Mouse (Mus musculus) cerebellum, postnatal 10 days (tissue): ENCODE measurements at regions not wholly inside any gene's neighbourhood (a gene's known extent, or its start where the extent isn't known, plus 50 kb on each side); places are given as distances from the start of the nearest gene placed in this dataset.
A peak's percentile ranks its signal among the peaks of the same experiment; 100 is the strongest.

Experiments
- DNase-seq, 2 experiments: peaks; one replicate each; pipeline ENCODE4 v3.0.0; 2021; ENCODE audit warnings: mixed read lengths in 2 of 2

GRCm38 (mm10) chr2:169450801-169451200 lies 136.7 kb downstream of the Gm11011 start:
- DNase-seq = no peak

GRCm38 (mm10) chr2:169447495-169448280 lies 139.9 kb downstream of the Gm11011 start:
- peak; percentile 62 to 65 for DNase-seq

DNA sequence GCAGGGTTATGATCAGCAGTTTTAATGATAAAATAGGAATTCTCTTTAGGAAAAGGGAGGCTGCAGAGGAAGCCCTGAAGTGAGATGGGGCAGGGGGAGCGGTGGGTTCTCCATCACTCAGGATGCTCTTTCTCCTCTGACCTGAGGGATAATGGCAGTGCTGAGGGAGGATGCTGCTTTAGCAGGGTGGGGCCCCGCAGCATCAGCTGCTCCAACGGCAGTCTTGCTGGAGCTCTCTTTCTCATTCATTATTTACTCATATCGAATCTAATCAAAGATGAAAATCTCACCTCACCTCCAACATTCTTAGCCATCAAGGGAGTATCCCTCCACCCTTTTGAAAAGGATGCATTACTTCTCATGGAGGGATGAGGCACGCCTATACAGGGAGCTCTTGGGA lies 141.7 kb downstream of the Gm11011 start:
- no peak for DNase-seq

- no peak for DNase-seq
Observed at GRCm38 (mm10) chr2:169445371-169445770, 142.2 kb downstream of the Gm11011 start.

- DNase-seq = no peak
Observed at GRCm38 (mm10) chr2:169443271-169443670, 144.3 kb downstream of the Gm11011 start.

- DNase-seq = no peak
Observed at GRCm38 (mm10) chr2:169431516-169431915, 156.0 kb downstream of the Gm11011 start.

DNA sequence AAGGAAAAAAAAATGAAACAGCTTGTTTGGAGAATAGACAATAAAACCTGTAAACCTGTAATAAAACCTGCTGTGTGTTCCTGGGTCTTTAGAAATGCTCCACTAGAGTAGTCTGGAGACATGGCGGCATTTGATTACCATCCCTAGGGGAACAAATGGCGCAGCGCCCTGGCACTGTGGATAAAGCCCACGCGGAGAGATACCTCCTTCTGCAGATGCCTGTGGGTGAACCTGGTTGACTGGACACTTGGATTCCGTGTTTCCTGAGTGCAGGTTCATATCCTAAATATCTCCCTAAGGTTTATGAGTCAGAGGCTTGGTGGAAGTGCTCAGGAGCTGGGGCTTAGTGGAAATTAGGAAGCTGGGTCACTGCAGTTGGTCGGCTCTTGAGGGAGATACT lies 158.1 kb downstream of the Gm11011 start:
- DNase-seq = peak; percentile 38 to 55

DNA sequence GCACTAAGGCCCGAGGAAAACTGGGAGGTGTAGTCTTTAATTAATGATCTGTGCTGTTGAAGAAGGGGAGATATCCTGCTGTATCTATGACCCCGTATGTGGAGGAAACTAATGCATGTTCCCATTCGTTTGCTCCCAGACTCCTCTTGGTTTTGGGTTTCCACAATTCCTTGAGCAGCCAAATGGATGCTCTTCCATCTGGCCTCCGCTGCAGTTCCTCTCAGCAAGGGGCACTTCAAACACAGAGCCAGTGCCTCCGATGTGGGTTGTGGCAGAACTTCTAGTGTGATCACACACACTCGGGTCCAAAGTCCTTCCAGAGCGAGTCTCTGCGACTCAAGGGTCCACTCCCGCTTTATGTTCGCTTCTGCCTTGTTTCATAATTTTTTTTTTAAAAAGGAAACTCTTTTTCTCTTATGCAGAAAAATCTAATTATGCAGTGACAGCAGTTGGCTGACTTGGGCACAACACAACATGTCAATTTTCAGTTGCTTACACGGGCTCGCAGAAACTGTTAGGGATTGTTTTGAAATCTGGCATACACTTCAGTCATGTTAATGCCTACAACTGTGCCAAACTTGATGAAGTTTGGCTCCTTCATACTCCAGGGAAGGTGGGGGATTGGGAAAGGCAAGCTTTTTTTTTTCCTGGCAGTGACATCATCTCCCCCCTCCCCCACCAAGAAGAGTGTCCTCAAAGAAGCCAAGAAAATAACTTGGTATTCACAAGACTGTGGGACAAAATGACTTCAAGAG lies 163.2 kb downstream of the Gm11011 start:
- DNase-seq = peak; percentile 71 to 72

- DNase-seq = no peak
Observed at GRCm38 (mm10) chr2:169412361-169412760, 175.2 kb downstream of the Gm11011 start.

DNA sequence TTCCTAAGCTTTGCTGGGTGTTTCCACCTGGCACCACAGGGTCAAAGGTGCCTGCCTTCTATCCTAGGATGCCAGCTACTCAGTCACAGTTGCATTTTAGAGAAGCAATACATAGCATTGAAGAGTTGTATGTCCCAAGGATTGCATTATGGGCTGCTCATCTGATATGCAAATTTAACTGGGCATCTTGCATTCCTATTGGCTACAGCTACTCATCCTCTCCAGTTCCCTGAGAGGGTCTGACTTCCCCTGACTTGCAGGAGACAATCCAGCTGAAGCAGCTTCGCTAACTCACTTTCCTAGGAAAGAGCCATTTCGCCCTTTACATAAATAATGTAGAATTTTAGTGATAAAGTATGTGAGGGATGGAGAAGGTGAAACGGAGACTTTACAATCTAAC lies 177.5 kb downstream of the Gm11011 start:
- DNase-seq = no peak

DNA sequence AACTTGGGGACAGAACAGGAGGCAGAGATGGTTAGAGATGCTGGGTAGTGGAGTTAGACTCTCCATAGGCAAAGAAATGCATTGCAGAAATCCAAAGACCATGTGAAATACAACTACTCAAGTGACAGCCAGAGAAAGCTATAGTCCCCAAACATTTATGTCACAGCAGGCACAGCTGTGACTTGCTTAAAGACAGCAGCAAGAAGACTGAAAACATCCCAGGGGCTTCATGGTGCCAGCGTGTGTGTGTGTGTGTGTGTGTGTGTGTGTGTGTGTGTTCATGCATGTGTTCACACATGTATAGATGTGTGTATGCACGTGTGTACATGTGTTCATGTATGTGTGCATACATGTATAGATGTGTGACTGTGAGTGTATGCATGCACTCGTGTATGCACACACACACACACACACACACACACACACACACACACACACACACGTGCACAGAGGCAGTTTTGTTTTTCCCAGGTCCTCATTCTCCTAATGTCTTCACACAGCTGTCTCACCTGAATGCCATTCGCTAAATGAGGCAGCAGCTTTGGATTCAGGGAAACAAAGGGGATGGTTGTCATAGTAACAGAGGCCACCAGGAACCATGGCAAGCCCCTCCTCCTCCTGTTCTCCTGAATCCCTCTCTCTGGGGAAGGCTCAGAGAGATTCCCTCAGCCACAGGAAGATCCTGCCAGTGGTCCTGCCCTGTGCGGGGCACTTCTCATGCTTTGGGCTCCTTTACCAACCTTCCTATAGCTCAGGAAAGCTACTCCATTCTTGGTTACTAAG lies 182.4 kb downstream of the Gm11011 start:
- DNase-seq = peak; percentile 23 to 36

DNA sequence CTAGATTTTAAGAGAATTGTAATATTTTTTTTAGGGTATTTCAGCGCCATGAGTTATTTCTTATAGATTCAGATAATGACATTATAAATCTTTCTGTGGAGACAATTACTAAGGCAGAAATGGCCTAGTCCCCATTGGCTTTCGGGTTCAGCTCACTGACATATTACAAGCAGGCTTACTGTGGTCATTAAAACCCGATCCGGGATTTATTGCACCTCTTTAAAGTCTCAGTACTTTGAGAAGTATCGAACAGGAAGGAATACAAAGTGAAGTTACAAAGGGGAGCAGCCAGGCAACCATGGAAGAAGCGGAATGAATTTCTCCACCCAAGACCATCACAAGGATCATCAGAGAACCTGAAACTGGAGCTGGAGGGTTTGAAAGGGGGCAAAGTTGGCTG lies 189.8 kb downstream of the Gm11011 start:
- no peak for DNase-seq

DNA sequence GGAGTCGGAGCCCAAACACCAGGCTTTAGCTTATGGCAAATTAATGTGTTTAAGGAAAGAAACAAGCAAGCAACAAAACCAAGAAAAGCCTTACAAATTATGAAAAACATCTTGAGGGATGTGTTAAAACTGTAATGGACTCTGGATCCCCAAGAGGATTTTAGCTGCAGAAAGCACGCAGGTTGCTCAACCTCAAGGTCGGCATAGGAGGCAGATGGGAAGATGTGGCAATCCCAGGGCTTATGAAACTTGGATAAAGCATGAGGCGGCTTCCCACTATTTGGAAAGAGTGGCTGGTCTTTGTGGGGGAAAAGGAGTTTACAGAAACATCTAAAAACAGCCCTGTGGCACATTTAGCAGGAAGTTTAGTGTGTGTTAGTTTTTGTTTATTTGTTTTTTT lies 190.5 kb downstream of the Gm11011 start:
- DNase-seq = no peak

DNA sequence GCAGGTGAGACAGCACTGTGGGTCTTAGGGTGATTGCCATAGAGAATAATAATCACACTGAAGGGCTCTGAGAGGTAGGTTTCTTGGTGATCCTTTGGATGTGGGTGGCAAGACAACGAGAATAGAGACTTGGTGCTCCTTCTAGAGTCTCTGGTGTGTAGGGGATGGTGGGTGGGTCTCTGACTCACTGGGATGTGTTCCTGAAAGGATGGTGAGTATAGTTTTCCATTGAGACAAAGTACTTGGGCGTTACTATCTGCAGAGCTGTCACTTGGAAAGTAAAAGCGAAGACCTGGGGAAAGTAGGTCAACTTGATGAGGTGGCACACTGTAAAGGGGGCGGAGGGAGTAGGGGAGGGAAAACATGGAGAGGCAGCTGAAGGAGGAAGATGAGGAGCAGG lies 191.3 kb downstream of the Gm11011 start:
- no peak for DNase-seq

DNA sequence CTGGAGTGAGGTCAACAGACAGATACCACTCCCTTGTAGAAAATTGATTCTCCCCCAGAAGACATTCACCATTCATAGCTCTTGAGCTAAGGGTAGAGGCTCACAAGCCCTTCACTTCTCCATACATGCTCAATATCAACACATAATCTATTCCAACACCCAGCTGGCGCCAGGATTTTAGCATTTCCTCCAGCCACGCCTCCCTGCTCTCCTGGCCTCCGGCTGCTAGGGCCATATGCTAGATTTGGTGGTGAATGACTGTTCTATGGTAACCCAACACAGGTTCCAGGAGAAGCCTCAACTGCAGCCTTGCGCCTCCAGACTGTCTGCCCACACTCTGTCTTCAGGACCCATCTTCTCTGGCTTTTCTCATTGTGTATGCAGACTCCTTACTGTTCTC lies 197.9 kb downstream of the Gm11011 start:
- DNase-seq = peak; percentile 40 to 60

GRCm38 (mm10) chr2:169388569-169388968 lies 199.0 kb downstream of the Gm11011 start:
- DNase-seq = no peak

DNA sequence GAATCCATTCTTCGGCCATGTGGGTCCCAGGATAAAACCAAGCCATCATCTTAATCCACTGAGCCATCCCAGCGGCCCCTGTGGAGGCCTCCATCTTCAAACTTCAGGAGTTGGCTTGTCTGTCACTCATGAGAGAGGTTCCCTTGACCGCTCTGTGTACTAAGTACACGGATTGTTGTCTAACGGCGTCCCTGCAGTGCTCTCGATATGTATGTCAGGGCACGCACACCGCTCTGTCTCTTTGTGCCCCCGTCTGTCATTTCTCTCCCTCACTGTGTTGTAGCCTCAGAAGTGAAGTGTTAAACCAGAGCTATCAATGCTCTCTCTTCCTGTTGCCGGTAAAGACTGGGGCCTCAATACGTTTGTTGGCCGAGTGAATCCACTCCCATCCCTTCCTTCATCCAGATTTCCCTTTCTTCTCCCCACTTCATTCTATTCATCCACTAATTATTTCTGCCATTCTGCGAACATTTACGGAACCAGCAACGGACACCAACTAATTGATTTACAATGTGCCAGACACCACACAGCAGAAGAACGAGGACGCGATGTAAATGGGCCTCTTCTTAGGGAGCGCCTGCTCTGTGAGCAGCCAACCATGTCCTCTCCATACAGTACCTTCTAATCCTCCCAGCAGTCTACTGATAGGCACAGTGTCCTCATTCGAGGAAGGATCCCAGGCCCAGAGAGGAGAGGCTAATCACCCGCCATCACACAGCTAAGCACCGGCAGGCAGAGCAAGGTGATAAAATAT lies 199.6 kb downstream of the Gm11011 start:
- no peak for DNase-seq

- no peak for DNase-seq
Observed at GRCm38 (mm10) chr2:169383701-169384100, 203.8 kb downstream of the Gm11011 start.

- no peak for DNase-seq
Observed at GRCm38 (mm10) chr2:169373069-169373468, 214.5 kb downstream of the Gm11011 start.

GRCm38 (mm10) chr2:169365046-169365445 lies 222.5 kb downstream of the Gm11011 start:
- DNase-seq = no peak

- DNase-seq = peak; percentile 68 to 75
Observed at GRCm38 (mm10) chr2:169360272-169360671, 227.3 kb downstream of the Gm11011 start.

- DNase-seq = peak; percentile 33 to 49
Observed at GRCm38 (mm10) chr2:169357400-169357799, 230.1 kb downstream of the Gm11011 start.

DNA sequence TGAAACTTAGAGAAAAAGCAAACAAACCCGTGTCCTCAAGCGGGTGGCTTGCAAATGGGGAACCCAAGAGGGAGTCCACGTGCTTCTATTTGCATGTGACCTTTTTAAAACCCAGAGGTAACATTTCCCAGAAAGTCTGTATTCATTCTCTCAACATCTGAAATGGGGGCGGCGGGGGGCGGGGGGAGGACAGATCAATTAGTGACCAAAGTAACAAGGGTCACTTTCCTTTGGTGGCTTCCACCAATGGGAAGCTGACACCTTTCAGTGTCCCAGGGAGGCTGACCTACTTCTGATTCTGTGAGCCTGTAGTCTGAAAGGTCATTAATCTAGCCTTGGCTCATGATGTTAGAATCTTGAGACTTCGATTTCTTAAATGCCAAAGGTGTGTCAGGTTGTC lies 236.0 kb downstream of the Gm11011 start:
- no peak for DNase-seq
